Mouse (Mus musculus) cerebellum, adult 8-10 months (tissue): ENCODE measurements around the gene Fcho2.
"Not testable (repeated sequence)": the region's sequence is repeated elsewhere in the genome, so short reads cannot be mapped to it uniquely, and the experiment has no call there.

Experiments used
- DNase-seq: peaks from one replicate; pipeline ENCODE4 v3.0.0; 2022

Fcho2 gene

GRCm38 (mm10) chr13:98815147-98815785, at the start of gene Fcho2:
Gene Fcho2 (minus strand): TSS chr13:98815449.
- DNase-seq = peak; percentile 93

DNA sequence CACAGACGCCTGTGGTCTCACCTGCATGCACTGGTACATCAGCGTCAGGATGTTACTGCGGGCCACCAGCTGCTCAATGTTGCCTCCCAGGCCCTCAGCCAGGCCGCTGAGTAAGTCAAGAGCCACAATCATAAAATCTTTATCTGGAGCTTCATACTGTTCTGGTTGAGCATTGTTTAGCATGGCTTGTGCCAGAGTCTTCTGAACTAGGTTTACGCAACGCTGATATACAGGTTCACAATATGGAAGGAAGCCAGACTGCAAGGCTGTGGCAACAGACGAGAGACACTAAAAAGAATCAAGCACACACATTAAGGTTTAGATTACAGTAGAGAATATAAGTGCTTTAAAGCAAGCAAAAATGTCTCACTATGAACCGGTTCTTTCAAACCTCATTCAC, 40.0 kb upstream of the Fcho2 start:
- DNase-seq = no peak

GRCm38 (mm10) chr13:98845794-98846193, 30.5 kb upstream of the Fcho2 start:
- no peak for DNase-seq

DNA sequence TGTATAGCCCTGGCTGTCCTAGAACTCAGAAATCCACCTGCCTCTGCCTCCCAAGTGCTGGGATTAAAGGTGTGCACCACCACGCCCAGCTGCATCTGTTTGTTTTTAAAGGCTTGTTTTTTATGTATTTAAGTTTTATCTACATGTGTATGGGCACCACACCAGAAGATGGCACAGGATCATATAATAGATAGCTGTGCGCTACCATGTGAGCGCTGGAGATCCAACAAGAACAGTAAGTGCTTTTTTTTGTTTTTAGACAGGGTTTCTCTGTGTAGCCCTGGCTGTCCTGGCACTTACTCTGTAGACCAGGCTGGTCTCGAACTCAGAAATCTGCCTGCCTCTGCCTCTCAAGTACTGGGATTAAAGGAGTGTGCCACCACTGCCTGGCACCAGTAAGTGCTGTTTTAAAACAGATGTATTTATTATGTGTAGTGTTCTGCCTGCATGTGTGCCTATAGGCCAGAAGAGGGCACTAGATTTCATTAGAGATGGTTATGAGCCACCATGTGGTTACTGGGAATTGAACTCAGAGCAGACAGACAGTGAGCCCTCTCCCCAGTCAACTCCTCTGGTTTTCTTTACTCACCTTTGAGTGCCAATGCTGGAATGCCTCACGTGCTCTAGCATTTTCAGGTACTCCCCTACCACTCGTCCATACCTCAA, 21.3 kb upstream of the Fcho2 start:
- no peak for DNase-seq

DNA sequence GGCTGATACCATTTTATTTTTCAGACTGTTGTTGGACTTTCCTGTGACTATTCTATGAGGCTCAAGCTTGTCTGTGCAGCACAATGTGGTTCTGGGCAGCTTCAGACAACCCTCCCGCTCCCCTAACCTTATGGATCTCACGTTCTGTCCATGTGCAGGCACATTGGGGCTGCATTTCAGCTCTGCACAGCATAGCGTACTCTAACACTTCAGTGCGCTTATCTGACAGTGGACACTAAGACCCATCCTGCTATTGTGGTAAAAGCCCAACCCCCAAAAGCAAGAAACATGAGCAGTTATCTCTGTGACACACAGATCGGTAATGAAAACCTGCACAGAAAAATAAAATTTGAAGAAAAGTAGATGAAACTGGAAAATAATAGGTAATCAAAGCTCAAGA, 20.5 kb upstream of the Fcho2 start:
- no peak for DNase-seq

DNA sequence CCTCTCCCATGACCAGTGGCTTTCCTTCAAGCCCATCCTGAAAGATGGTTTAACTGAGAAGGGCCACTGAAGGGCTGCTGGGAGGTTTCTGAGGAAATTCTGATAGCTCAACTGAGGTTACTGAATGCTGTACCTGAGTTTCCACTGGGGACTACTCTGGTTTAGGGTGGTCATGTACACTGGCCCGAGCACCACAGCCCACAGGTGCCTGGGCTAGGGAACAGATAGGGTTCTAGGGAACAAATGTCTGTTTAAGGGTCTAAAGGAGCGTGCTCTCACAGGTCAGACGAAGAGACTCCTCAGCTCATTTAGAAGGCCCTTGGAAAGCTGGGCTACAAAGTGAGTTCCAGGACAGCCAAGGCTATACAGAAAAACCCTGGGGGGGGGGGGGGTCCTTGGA, 19.5 kb upstream of the Fcho2 start:
- DNase-seq = no peak

DNA sequence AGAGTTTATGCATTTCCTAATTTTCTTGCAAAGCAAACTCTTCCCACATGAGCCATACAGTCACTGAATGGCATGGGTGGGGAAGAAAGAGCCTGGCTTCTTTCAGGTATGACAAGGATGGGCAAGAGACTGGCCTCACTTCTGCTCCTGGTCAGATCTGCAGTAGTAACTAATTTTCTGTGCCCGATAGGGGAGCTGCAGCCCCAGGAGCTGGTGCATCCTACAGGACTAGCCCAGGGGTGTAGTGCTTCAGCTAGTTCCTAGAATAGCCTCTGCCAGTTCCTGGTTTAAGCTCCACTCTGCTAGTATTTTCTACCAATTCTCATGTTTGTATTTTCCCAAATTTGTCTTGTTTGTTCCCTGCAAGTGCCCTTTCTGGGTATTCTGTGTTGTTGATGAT, 18.9 kb upstream of the Fcho2 start:
- no peak for DNase-seq

GRCm38 (mm10) chr13:98832451-98833450, 17.5 kb upstream of the Fcho2 start:
- no peak for DNase-seq

- DNase-seq = not testable (repeated sequence)
These were observed 13.8 kb upstream of the Fcho2 start for GRCm38 (mm10) chr13:98829026-98829425.

DNA sequence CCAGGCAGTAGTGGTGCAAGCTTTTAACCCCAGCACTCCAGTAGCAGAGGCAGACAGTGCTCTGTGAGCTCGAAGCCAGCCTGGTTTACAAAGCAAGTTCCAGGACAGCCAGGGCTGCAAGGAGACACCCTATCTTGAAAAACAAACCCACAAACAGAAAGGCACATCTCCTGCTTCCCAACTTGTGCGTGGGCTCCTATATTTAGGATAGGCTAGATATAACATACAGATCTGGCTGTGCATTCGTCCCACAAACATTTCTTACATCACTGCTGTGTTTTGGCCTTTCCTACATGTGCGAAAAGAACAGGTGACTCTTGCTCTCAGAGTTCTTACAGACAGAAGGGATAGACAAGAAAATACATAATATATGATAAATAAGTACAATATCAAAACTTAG, 10.3 kb upstream of the Fcho2 start:
- DNase-seq = no peak

DNA sequence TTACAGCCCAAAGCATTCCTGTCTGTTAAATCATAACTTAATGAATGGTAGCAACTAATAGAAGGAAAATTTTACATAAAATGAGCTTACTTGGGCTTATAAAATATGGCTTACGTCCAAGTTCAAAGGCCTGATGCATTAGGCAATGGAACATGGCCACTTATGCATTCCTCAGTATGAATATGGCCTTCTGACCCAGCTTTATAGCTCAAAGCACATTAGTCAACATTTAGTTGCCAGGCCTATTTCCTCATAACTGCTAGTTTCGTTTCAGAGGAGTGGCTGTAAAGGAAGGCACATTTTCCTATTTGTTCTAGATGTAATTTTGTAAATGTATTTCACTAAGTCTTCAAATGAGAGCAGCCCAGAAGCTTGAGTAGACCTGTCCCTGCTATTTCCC, 3.8 kb upstream of the Fcho2 start:
- no peak for DNase-seq

- DNase-seq = no peak
These were observed 3.0 kb upstream of the Fcho2 start for GRCm38 (mm10) chr13:98818205-98818604.

DNA sequence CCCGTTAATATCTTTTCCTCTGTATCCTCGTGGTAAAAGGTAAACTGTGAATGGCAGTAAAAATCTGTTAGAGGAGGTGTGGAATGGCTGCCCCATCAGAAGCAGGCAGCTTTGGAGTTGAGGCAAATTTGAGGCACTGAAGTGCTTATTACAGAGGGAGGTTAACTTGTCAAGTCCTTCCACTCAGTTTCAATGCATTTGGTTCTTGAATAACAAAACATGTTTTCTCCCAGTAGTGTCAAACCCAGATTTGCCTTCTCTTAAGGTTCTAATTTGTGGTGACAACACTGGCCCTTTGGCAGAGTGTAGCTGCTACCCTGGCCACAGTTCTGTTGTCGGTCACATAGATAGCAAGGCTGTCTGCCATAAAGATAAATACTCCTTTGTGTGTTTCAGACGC, 2.5 kb upstream of the Fcho2 start:
- no peak for DNase-seq

DNA sequence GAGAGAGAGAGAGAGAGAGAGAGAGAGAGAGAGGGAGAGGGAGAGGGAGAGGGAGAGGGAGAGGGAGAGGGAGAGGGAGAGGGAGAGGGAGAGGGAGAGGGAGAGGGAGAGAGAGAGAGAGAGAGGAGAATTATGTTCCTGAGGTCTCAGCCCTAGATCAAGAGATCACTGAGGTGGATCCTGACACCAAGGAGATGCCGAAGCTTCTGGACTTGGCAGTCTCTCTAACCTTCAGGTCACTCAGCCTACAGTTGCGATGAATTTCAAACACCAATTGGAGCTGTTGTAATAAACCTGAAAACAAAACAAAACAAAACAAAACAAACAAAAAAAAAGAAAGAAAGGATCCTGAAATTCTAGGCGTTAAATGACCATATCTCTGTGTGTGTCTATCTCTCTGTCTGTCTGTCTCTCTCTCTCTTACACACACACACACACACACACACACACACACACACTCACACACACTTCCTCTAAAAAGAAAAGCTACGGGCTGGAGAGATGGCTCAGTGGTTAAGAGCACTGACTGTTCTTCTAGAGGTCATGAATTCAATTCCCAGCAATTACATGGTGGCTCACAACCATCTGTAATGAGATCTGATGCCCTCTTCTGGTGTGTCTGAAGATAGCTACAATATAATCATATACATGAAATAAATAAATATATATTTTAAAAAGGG, 1.9 kb upstream of the Fcho2 start:
- not testable (repeated sequence) for DNase-seq

- no peak for DNase-seq
These were observed 1.3 kb upstream of the Fcho2 start for GRCm38 (mm10) chr13:98816571-98816970.

GRCm38 (mm10) chr13:98814275-98815040, 791 bp downstream of the Fcho2 start:
- DNase-seq = no peak

GRCm38 (mm10) chr13:98813596-98814274, 1.5 kb downstream of the Fcho2 start:
- no peak for DNase-seq

DNA sequence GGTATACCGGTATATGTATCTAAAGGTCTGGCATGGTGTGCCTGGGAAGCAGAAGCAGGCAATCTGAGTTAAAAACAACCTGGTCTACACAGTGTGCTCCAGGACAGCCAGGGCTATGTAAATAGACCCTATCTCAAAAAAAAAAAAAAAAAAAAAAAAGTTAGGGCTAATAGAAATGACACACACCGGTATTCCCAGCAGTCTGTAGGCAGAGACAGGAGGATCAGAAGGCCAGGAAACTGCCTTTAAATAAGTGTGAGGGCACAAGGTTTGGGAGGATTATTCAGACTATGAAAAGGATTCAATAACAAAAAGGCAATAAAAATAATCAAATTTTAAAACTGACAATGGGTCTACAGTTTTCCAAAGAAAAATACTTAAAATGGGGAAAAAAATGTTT, 2.1 kb downstream of the Fcho2 start:
- DNase-seq = no peak

- DNase-seq = no peak
These were observed 3.0 kb downstream of the Fcho2 start for GRCm38 (mm10) chr13:98812285-98812684.

GRCm38 (mm10) chr13:98810143-98810542, 5.1 kb downstream of the Fcho2 start:
- no peak for DNase-seq

DNA sequence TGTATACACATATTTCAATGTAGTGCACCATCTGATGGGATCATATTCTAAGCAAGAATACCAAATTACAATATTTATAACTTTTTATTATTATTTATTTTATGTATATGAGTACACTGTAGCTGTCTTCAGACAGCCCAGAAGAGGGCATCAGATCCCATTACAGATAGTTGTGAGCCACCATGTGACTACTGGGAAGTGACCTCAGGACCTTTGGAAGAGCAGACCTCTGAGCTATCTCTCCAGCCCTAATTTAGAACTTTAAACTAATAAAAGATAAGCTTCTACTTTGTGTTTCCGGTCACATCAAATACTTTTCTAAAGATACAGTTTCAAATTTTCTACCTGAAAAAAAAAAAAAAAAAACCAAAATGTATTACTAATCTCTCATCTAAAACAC, 6.2 kb downstream of the Fcho2 start:
- DNase-seq = no peak

GRCm38 (mm10) chr13:98804480-98804879, 10.8 kb downstream of the Fcho2 start:
- no peak for DNase-seq
